Mouse (Mus musculus) forebrain, embryonic 11.5 days (tissue): Measurements from ENCODE around the gene Mmgt2. TPM values are rescaled to one million over a fixed set of nuclear protein-coding genes. Genes with fewer than 3 reads are reported as not detected.
A peak's percentile ranks its signal among the peaks of the same experiment; 100 is the strongest.
"Not testable (repeated sequence)": the region's sequence is repeated elsewhere in the genome, so short reads cannot be mapped to it uniquely, and the experiment has no call there.

Experiments used
- ATAC-seq: fragments of 200-750 bp; cut with Nextera tagmentation; replicated peaks from 2 replicates; pipeline ENCODE4 v1.8.0; 2017; ENCODE audit warnings: moderate TSS enrichment; ENCODE audit not compliant: low FRiP score
- DNase-seq: peaks from one replicate; pipeline ENCODE4 v3.0.0-alpha.2; 2017; ENCODE audit warnings: low spot score
- H3K27ac ChIP-seq: fragments of 300-500 bp; sonication (generic); 2 replicates; pipeline ENCODE4 v1.5.1; 2014; ENCODE audit warnings: low read depth, low read length
- H3K27me3 ChIP-seq: fragments of 300-500 bp; sonication (generic); 2 replicates; pipeline ENCODE4 v1.6.1; 2014; ENCODE audit warnings: mild to moderate bottlenecking, low read length, mixed read lengths; ENCODE audit not compliant: control insufficient read depth, insufficient read depth
- H3K36me3 ChIP-seq: fragments of 300-500 bp; sonication (generic); 2 replicates; pipeline ENCODE4 v1.6.1; 2014; ENCODE audit warnings: mild to moderate bottlenecking, low read length, moderate library complexity, mixed read lengths; ENCODE audit not compliant: control insufficient read depth, insufficient read depth
- H3K4me1 ChIP-seq: fragments of 300-500 bp; sonication (generic); replicated peaks from 2 replicates; pipeline ENCODE4 v1.6.1; 2014; ENCODE audit warnings: low read length, mixed read lengths; ENCODE audit not compliant: control insufficient read depth, insufficient read depth
- H3K4me2 ChIP-seq: fragments of 300-500 bp; sonication (generic); 2 replicates; pipeline ENCODE4 v1.6.1; 2014; ENCODE audit warnings: low read depth, mild to moderate bottlenecking, low read length, moderate library complexity, mixed read lengths; ENCODE audit not compliant: severe bottlenecking
- H3K4me3 ChIP-seq: fragments of 300-500 bp; sonication (generic); 2 replicates; pipeline ENCODE4 v1.5.1; 2014; ENCODE audit warnings: low read depth, low read length
- H3K9ac ChIP-seq: fragments of 300-500 bp; sonication (generic); 2 replicates; pipeline ENCODE4 v1.6.1; 2014; ENCODE audit warnings: low read length
- H3K9me3 ChIP-seq: fragments of 300-500 bp; sonication (generic); 2 replicates; pipeline ENCODE4 v1.6.1; 2016; ENCODE audit warnings: low read length, mixed read lengths; ENCODE audit not compliant: control insufficient read depth
- WGBS: fragments of 180-500 bp; shearing (Covaris S2); extraction: QIAGEN DNeasy Blood & Tissue Kit; methylation state at CpG from one replicate; pipeline ENCODE4 v1.1.7; 2014; 5-methylcytosine and 5-hydroxymethylcytosine counted together
- polyA plus RNA-seq: library from polyadenylated mRNA; unstranded; fragments of >200 nt; fragmentation: Nextera tagmentation; extraction: Ambion mirVana; gene quantifications from 2 replicates; pipeline ENCODE4 v1.2.1, GENCODE M21; 2014

Mmgt2 gene
- polyA plus RNA-seq, 1 experiment from 2014 or later = 37.8 TPM

- H3K36me3 ChIP-seq = no peaks in the 10 kb centered on the region
- peak overlapping the region; percentile 98; the same call in 1 of the 2 replicates for H3K4me2 ChIP-seq
- ATAC-seq = no peak
- no peaks in the 10 kb centered on the region for H3K9me3 ChIP-seq
- no peak overlapping the region for H3K9ac ChIP-seq
- 54% methylated on average over 7 of the region's 7 CpGs for WGBS
- DNase-seq = no peak
- H3K27ac ChIP-seq = no peak overlapping the region
- peak overlapping the region; percentile 78 for H3K4me3 ChIP-seq
- peaks cover 14% of the 10 kb centered on the region; the same call in 1 of the 2 replicates for H3K4me1 ChIP-seq
- no peaks in the 10 kb centered on the region for H3K27me3 ChIP-seq
Observed at GRCm38 (mm10) chr11:62646958-62647515, 1.4 kb upstream of the Mmgt2 start.

- no peaks in the 10 kb centered on the region for H3K36me3 ChIP-seq
- peak within 1 kb of the TSS; percentile 86 for H3K9ac ChIP-seq
- peak within 1 kb of the TSS; percentile 78 for H3K4me3 ChIP-seq
- H3K4me1 ChIP-seq = peaks cover 14% of the 10 kb centered on the region; the same call in 1 of the 2 replicates
- peak; percentile 19 for ATAC-seq
- 1% methylated on average over 63 of the region's 86 CpGs for WGBS
- DNase-seq = peak; percentile 83
- no peaks in the 10 kb centered on the region for H3K9me3 ChIP-seq
- H3K27me3 ChIP-seq = no peaks in the 10 kb centered on the region
- no peak within 1 kb of the TSS for H3K27ac ChIP-seq
- peak within 1 kb of the TSS; percentile 98 for H3K4me2 ChIP-seq
Observed at GRCm38 (mm10) chr11:62647661-62648590, 538 bp upstream of the Mmgt2 start, which contains the start of gene Lrrc75a. Lrrc75a (minus strand) TSS chr11:62648523.

DNA sequence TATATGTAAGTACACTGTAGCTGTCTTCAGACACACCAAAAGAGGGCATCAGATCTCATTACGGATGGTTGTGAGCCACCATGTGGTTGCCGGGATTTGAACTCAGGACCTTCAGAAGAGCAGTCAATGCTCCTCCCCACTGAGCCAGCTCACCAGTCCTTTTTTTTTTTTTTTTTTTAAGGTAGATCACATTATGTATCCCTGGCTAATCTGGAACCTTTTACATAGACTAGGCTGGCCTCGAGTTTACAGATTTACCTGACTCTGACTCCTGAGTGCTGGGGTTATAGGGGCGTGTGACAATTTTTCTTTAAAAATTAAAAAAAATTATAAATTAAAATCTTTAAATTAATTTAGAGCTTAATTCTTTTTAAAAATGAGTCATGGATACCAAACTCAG is 1.3 kb downstream of the Mmgt2 start:
- 91% methylated on average over 4 of the region's 4 CpGs for WGBS

DNA sequence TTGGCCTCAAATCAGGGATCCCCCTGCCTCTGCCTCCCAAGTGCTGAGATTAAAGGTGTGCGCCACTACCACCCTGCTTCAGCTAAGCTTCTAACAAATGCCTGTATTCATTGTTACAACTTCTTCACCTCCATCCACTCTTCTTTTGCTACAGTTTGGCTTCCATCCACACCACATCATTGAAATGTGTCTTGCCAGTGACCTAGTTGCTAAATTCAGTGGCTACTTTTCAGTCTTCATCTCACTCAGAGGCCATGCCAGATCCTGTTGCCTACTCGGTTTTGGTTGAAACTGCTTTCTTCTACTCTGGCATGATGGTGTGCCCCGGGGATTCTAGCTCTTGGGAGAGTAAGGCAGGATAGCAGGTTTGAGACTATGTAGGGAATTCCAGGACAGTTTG is 3.1 kb downstream of the Mmgt2 start:
- no peak overlapping the region for H3K4me3 ChIP-seq
- H3K4me2 ChIP-seq = no peak overlapping the region
- H3K9ac ChIP-seq = no peak overlapping the region
- DNase-seq = no peak
- no peaks in the 10 kb centered on the region; the same call in 1 of the 2 replicates for H3K36me3 ChIP-seq
- H3K27me3 ChIP-seq = no peaks in the 10 kb centered on the region
- 97% methylated on average over 3 of the region's 3 CpGs for WGBS
- no peaks in the 10 kb centered on the region for H3K9me3 ChIP-seq
- peaks cover 6% of the 10 kb centered on the region; the same call in 1 of the 2 replicates for H3K4me1 ChIP-seq
- ATAC-seq = no peak
- no peak overlapping the region for H3K27ac ChIP-seq

More for the DNA sequence above, 1.3 kb downstream of the Mmgt2 start:
- H3K4me2 ChIP-seq = peak overlapping the region; percentile 98; the same call in 1 of the 2 replicates
- H3K4me3 ChIP-seq, H3K27me3 ChIP-seq, DNase-seq, ATAC-seq, H3K36me3 ChIP-seq, H3K27ac ChIP-seq, H3K9ac ChIP-seq, H3K9me3 ChIP-seq: not testable (repeated sequence)
- H3K4me1 ChIP-seq = peaks cover 14% of the 10 kb centered on the region; the same call in 1 of the 2 replicates

DNA sequence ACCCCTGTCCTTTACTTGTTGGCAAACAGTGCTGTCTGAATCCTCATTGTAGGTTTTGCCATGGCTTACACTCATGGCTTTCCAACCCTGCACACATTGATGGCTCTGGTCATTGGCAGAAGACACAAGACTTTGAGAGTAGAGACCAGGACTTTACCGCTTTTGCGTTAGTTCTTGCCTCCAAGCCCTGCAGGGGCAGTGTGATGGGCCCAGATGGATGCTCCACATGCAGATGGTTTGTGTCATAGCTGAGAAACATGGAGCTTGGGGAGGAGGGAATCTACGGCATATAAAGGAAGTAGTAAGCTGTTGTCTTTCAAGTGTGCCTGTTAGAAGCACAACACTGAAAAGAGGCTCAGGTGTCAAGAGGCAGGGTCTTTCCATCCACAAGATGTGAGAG is 3.6 kb downstream of the Mmgt2 start:
- H3K4me1 ChIP-seq = peaks cover 3% of the 10 kb centered on the region; the same call in 1 of the 2 replicates
- no peak overlapping the region for H3K9ac ChIP-seq
- H3K27me3 ChIP-seq = no peaks in the 10 kb centered on the region
- H3K4me2 ChIP-seq = no peak overlapping the region
- DNase-seq (no peak), ATAC-seq (no peak)
- no peaks in the 10 kb centered on the region; the same call in 1 of the 2 replicates for H3K36me3 ChIP-seq
- no peak overlapping the region for H3K27ac ChIP-seq
- H3K4me3 ChIP-seq = no peak overlapping the region
- no peaks in the 10 kb centered on the region for H3K9me3 ChIP-seq
- 98% methylated on average over 3 of the region's 3 CpGs for WGBS

GRCm38 (mm10) chr11:62660885-62661284 is 12.4 kb downstream of the Mmgt2 start:
- H3K36me3 ChIP-seq = peaks cover 5% of the 10 kb centered on the region; the same call in 1 of the 2 replicates
- ATAC-seq = no peak
- WGBS = 66% methylated on average over 4 of the region's 4 CpGs

GRCm38 (mm10) chr11:62664250-62664649 is 15.8 kb downstream of the Mmgt2 start:
- Histone ChIP-seq H3K4me2 (no peak overlapping the region), H3K4me3 (no peak overlapping the region), H3K4me1 (no peaks in the 10 kb centered on the region), H3K36me3 (peaks cover 5% of the 10 kb centered on the region; the same call in 1 of the 2 replicates), H3K27ac (no peak overlapping the region), H3K9ac (no peak overlapping the region), H3K9me3 (no peaks in the 10 kb centered on the region), H3K27me3 (no peaks in the 10 kb centered on the region)
- DNase-seq = no peak
- WGBS = 90% methylated on average over 6 of the region's 6 CpGs
- no peak for ATAC-seq

More at GRCm38 (mm10) chr11:62660885-62661284, 12.4 kb downstream of the Mmgt2 start:
- Histone ChIP-seq H3K9me3 (no peaks in the 10 kb centered on the region), H3K4me2 (no peak overlapping the region), H3K9ac (no peak overlapping the region), H3K27me3 (no peaks in the 10 kb centered on the region), H3K4me1 (no peaks in the 10 kb centered on the region), H3K4me3 (no peak overlapping the region), H3K27ac (no peak overlapping the region)
- no peak for DNase-seq

DNA sequence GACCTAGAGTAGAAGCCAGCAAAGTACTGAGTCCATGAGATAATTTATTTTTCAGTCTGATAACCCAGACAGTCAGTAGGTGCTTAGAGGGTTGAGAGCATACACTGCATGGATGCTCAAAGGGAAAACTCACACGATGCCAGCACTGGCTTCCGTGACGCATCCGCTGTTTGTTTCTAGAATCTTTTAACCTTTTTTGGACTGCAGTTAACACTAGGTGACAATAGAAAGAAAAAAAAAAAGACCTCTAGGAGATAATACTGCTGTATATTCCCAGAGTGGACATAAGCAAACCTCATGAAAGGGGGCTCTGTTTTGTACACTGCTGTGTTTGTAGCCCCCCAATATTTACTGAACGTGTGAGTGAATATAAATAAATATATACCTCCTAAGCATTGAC is 20.5 kb downstream of the Mmgt2 start:
- Histone ChIP-seq H3K4me2 (no peak overlapping the region), H3K4me3 (no peak overlapping the region), H3K27me3 (no peaks in the 10 kb centered on the region), H3K9me3 (no peaks in the 10 kb centered on the region), H3K27ac (no peak overlapping the region), H3K4me1 (no peaks in the 10 kb centered on the region), H3K36me3 (peaks cover 5% of the 10 kb centered on the region; the same call in 1 of the 2 replicates), H3K9ac (no peak overlapping the region)
- WGBS = 95% methylated on average over 5 of the region's 5 CpGs
- ATAC-seq = no peak
- no peak for DNase-seq
